Mouse (Mus musculus): ENCODE measurements at regions not wholly inside any gene's neighbourhood (a gene's known extent, or its start where the extent isn't known, plus 50 kb on each side); places are given as distances from the start of the nearest gene placed in this dataset.

- H3K27me3 ChIP-seq (ENCODE audit: insufficient read depth, low read length) = no peaks in the 10 kb centered on the region
- no peaks in the 10 kb centered on the region for H3K9me3 ChIP-seq (ENCODE audit: low read length)
- TF ChIP-seq CTCF (conservative IDR thresholded peaks at IDR 0.05; ENCODE audit: low read length) = peak; percentile 51
- no peak for TF ChIP-seq POU5F1 (IDR thresholded peaks at IDR 0.05; ENCODE audit: borderline replicate concordance, low read length)
- no peak for TF ChIP-seq NANOG (IDR thresholded peaks at IDR 0.05; ENCODE audit: borderline replicate concordance, low read length)
- peaks cover 9% of the 10 kb centered on the region for H3K4me1 ChIP-seq (replicated peaks; ENCODE audit: low read depth, low read length)
- H3K36me3 ChIP-seq (ENCODE audit: insufficient read depth, low read length) = no peaks in the 10 kb centered on the region
- no peak overlapping the region for H3K4me3 ChIP-seq (replicated peaks; ENCODE audit: low read length)
Measured at GRCm38 (mm10) chr10:38553688-38554680, 267.6 kb downstream of the Rfpl4b start.

DNA sequence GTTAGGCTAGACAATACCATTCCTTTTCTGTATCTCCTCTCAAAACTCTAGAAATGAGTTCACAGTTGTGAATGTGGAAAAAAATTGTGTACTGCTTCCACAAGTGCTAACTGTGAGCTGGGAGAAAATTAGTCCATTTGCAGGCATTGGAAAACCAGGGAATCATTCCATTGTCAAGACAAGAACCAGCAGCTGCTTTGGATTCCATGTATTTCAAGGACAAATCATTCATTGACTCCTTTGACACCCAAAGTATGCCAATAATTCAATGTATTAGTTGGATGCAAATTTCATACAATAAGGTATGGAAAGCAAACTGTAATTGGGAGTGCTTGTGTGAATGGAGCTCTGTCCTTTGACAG, 268.3 kb downstream of the Rfpl4b start:
- TF ChIP-seq POU5F1 (IDR thresholded peaks at IDR 0.05; ENCODE audit: borderline replicate concordance, low read length) (no peak), NANOG (IDR thresholded peaks at IDR 0.05; ENCODE audit: borderline replicate concordance, low read length) (no peak), CTCF (conservative IDR thresholded peaks at IDR 0.05; ENCODE audit: low read length) (no peak)
- H3K9me3 ChIP-seq (ENCODE audit: low read length) = no peaks in the 10 kb centered on the region

DNA sequence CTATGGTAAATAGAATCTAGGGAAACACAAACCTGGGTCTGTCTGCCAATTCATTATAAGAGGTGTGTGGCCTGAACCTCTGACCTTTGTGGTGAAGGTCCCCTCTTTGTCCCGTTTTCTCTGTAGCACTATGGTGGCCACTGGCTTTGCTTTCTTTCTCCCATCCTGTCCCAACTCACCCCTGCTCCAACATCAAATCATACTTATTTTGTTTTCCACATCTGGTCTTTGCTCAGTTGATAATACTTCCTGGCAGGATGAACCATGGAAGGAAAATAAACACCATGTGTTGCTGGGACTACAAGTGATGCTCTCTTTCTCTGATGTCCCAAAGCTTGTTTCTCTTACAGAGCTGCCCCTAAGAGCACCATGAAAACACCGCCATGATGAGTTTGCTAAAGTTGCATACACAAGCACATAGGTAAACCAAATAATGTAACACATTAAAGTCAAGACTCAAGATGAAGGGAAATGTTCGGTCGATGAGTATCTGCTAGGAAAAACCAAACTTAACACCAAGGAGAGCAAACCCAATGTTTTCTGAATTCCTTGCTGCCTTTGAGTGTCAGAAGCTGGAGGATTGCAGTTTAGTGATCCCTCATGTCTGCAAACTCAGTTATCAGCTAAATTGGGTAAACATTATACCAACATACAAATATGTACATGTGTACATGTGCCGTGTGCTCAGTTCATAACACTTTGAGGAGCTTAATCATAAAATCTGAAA, 269.1 kb downstream of the Rfpl4b start:
- Histone ChIP-seq H3K4me1 (replicated peaks; ENCODE audit: low read depth, low read length) (peaks cover 9% of the 10 kb centered on the region), H3K9me3 (ENCODE audit: low read length) (no peaks in the 10 kb centered on the region), H3K27me3 (ENCODE audit: insufficient read depth, low read length) (no peaks in the 10 kb centered on the region), H3K36me3 (ENCODE audit: insufficient read depth, low read length) (no peaks in the 10 kb centered on the region), H3K4me3 (replicated peaks; ENCODE audit: low read length) (no peak overlapping the region)
- no peak for TF ChIP-seq CTCF (conservative IDR thresholded peaks at IDR 0.05; ENCODE audit: low read length)
- no peak for TF ChIP-seq POU5F1 (IDR thresholded peaks at IDR 0.05; ENCODE audit: borderline replicate concordance, low read length)
- no peak for TF ChIP-seq NANOG (IDR thresholded peaks at IDR 0.05; ENCODE audit: borderline replicate concordance, low read length)

More for the DNA sequence above, 268.3 kb downstream of the Rfpl4b start:
- Histone ChIP-seq H3K36me3 (ENCODE audit: insufficient read depth, low read length) (no peaks in the 10 kb centered on the region), H3K4me3 (replicated peaks; ENCODE audit: low read length) (no peak overlapping the region), H3K27me3 (ENCODE audit: insufficient read depth, low read length) (no peaks in the 10 kb centered on the region), H3K4me1 (replicated peaks; ENCODE audit: low read depth, low read length) (peaks cover 9% of the 10 kb centered on the region)

GRCm38 (mm10) chr10:38540031-38540430, 281.5 kb downstream of the Rfpl4b start:
- Histone ChIP-seq H3K4me1 (replicated peaks; ENCODE audit: low read depth, low read length) (no peaks in the 10 kb centered on the region), H3K9me3 (ENCODE audit: low read length) (no peaks in the 10 kb centered on the region), H3K27me3 (ENCODE audit: insufficient read depth, low read length) (no peaks in the 10 kb centered on the region), H3K4me3 (replicated peaks; ENCODE audit: low read length) (no peak overlapping the region), H3K36me3 (ENCODE audit: insufficient read depth, low read length) (no peaks in the 10 kb centered on the region)
- TF ChIP-seq POU5F1 (IDR thresholded peaks at IDR 0.05; ENCODE audit: borderline replicate concordance, low read length) = no peak
- TF ChIP-seq CTCF (conservative IDR thresholded peaks at IDR 0.05; ENCODE audit: low read length) = no peak
- TF ChIP-seq NANOG (IDR thresholded peaks at IDR 0.05; ENCODE audit: borderline replicate concordance, low read length) = no peak

GRCm38 (mm10) chr10:38538766-38539165, 282.8 kb downstream of the Rfpl4b start:
- no peaks in the 10 kb centered on the region for H3K27me3 ChIP-seq (ENCODE audit: insufficient read depth, low read length)
- H3K4me3 ChIP-seq (replicated peaks; ENCODE audit: low read length) = no peak overlapping the region
- H3K4me1 ChIP-seq (replicated peaks; ENCODE audit: low read depth, low read length) = no peaks in the 10 kb centered on the region
- H3K9me3 ChIP-seq (ENCODE audit: low read length) = no peaks in the 10 kb centered on the region
- no peaks in the 10 kb centered on the region for H3K36me3 ChIP-seq (ENCODE audit: insufficient read depth, low read length)
- TF ChIP-seq POU5F1 (IDR thresholded peaks at IDR 0.05; ENCODE audit: borderline replicate concordance, low read length) (no peak), NANOG (IDR thresholded peaks at IDR 0.05; ENCODE audit: borderline replicate concordance, low read length) (no peak), CTCF (conservative IDR thresholded peaks at IDR 0.05; ENCODE audit: low read length) (no peak)

DNA sequence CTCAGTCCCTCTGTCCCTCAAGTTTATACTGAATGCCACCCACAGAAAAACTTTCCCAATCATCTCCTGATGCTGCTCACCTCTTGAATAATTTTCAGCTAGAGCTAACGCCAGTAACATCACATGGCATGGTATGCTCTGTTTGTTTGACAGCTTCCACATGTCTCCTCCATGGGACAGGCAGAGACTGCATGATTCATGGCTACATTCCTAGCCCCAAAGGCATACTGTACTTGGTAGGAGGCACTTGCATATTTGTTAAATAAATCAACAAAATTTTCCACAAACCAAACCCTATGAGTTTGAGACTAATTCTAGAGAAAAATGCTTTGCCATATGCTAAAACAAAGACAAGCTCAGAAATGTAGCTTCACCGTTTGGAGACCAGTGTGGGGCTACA, 304.9 kb downstream of the Rfpl4b start:
- TF ChIP-seq NANOG (IDR thresholded peaks at IDR 0.05; ENCODE audit: borderline replicate concordance, low read length) (no peak), POU5F1 (IDR thresholded peaks at IDR 0.05; ENCODE audit: borderline replicate concordance, low read length) (no peak), CTCF (conservative IDR thresholded peaks at IDR 0.05; ENCODE audit: low read length) (no peak)
- H3K4me1 ChIP-seq (replicated peaks; ENCODE audit: low read depth, low read length) = no peaks in the 10 kb centered on the region
- H3K27me3 ChIP-seq (ENCODE audit: insufficient read depth, low read length) = no peaks in the 10 kb centered on the region
- H3K4me3 ChIP-seq (replicated peaks; ENCODE audit: low read length) = no peak overlapping the region
- H3K36me3 ChIP-seq (ENCODE audit: insufficient read depth, low read length) = no peaks in the 10 kb centered on the region
- no peaks in the 10 kb centered on the region for H3K9me3 ChIP-seq (ENCODE audit: low read length)
